Mouse (Mus musculus) thymus, adult 2 months (tissue): ENCODE results near the gene Myh15. TPM values are rescaled to one million over a fixed set of nuclear protein-coding genes. Genes with fewer than 3 reads are reported as not detected.
"Not testable (repeated sequence)": the region's sequence is repeated elsewhere in the genome, so short reads cannot be mapped to it uniquely, and the experiment has no call there.

Experiments used
- DNase-seq: peaks from one replicate; pipeline ENCODE4 v3.0.0; 2021
- H3K27ac ChIP-seq: fragments of 200-500 bp; 2 replicates; pipeline ENCODE4 v1.5.1; 2012; ENCODE audit warnings: low read length, control low read depth; ENCODE audit not compliant: control insufficient read depth, insufficient read depth
- H3K27me3 ChIP-seq: fragments of 200-500 bp; 2 replicates; pipeline ENCODE4 v1.6.1; 2012; ENCODE audit warnings: mild to moderate bottlenecking, low read length, moderate library complexity, mixed read lengths; ENCODE audit not compliant: control insufficient read depth, insufficient read depth
- H3K36me3 ChIP-seq: fragments of 200-500 bp; 2 replicates; pipeline ENCODE4 v1.6.1; 2012; ENCODE audit warnings: mild to moderate bottlenecking, low read length, moderate library complexity; ENCODE audit not compliant: control insufficient read depth, insufficient read depth
- H3K4me1 ChIP-seq: fragments of 200-500 bp; replicated peaks from 2 replicates; pipeline ENCODE4 v1.6.1; 2012; ENCODE audit warnings: low read length; ENCODE audit not compliant: control insufficient read depth, insufficient read depth
- H3K4me3 ChIP-seq: fragments of 200-500 bp; 2 replicates; pipeline ENCODE4 v1.5.1; 2012; ENCODE audit warnings: mild to moderate bottlenecking, low read length, control low read depth, moderate library complexity; ENCODE audit not compliant: control insufficient read depth, insufficient read depth
- CTCF ChIP-seq: fragments of 200-500 bp; IDR thresholded peaks from 2 replicates; pipeline ENCODE4 v1.5.1; 2012; ENCODE audit warnings: mild to moderate bottlenecking, control low read depth, low read length, moderate library complexity, borderline replicate concordance; ENCODE audit not compliant: control insufficient read depth, poor library complexity, insufficient read depth; ENCODE audit errors: extremely low read depth
- POLR2A ChIP-seq: fragments of 200-500 bp; IDR thresholded peaks from 2 replicates; pipeline ENCODE4 v1.6.1; 2012; ENCODE audit warnings: mild to moderate bottlenecking, low read length, control low read depth, moderate library complexity; ENCODE audit not compliant: control insufficient read depth, poor library complexity, insufficient read depth; ENCODE audit errors: extremely low read depth
- WGBS: fragments of 180-500 bp; shearing (Covaris S2); methylation state at CpG from one replicate; pipeline ENCODE4 v1.1.7; 2018; 5-methylcytosine and 5-hydroxymethylcytosine counted together
- polyA plus RNA-seq: library from polyadenylated mRNA; depleted of rRNA; stranded (reverse); fragments of >200 nt; gene quantifications from 2 replicates; pipeline ENCODE4 v1.2.3, GENCODE M21; 2012

The Myh15 gene
- polyA plus RNA-seq, 1 experiment = 0.04 TPM

DNA sequence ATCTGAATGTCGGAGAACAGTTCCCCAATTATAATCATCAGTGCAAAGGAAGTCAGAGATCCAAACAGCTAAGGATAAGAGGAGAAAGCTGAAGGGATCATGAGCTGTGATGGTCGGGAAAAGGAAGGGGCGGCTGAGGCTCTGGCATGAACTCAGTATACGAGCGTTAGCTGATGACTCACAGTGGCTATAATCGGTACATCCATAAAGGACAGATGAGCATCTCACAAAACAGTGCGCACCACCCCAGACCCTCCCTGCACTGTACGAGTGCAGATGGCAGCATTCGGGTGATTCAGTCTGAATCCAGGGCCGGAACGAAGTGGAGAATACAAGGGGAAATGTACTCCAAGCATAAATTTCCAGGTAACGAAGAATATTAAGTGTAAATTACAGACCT, 110.0 kb downstream of the Myh15 start:
- H3K27me3 ChIP-seq = no peaks in the 10 kb centered on the region
- H3K36me3 ChIP-seq = no peaks in the 10 kb centered on the region
- no peaks in the 10 kb centered on the region for H3K4me1 ChIP-seq
- 52% methylated on average over 12 of the region's 12 CpGs for WGBS
- DNase-seq = no peak
- H3K4me3 ChIP-seq = no peak overlapping the region
- no peak overlapping the region for H3K27ac ChIP-seq
- TF ChIP-seq CTCF = no peak
- no peak for TF ChIP-seq POLR2A

- TF ChIP-seq CTCF (no peak), POLR2A (no peak)
- Histone ChIP-seq H3K4me1 (no peaks in the 10 kb centered on the region), H3K4me3 (no peak overlapping the region), H3K27me3 (no peaks in the 10 kb centered on the region), H3K36me3 (no peaks in the 10 kb centered on the region), H3K27ac (no peak overlapping the region)
- no peak for DNase-seq
- 100% methylated on average over 1 of the region's 1 CpGs for WGBS
Measured at GRCm38 (mm10) chr16:49175077-49175476, 117.8 kb downstream of the Myh15 start.

- H3K36me3 ChIP-seq = no peaks in the 10 kb centered on the region
- WGBS = 95% methylated on average over 8 of the region's 8 CpGs
- H3K4me1 ChIP-seq = no peaks in the 10 kb centered on the region
- no peak for TF ChIP-seq CTCF
- H3K4me3 ChIP-seq = no peak overlapping the region
- H3K27ac ChIP-seq = no peak overlapping the region
- DNase-seq = no peak
- no peaks in the 10 kb centered on the region for H3K27me3 ChIP-seq
Measured at GRCm38 (mm10) chr16:49175729-49176395, 118.6 kb downstream of the Myh15 start.

DNA sequence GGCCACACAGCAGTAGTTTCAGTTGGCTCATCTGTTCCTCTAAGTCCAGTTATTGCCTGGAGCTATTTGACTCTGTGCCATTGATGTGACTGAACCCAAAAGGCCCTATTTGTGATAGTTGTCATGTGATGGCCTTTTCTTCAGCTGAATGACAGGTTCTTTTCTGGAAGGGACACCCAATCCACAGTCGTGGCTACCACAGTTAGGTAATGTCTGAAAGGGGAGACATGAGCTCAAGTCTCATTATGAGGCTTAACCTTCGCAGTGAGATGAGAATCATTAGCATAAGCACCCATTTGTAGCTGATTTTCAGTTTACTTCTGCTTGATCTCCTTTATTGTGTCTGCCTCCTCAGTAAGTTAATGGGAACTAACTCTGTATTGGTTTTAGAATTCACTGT, 136.2 kb downstream of the Myh15 start:
- Histone ChIP-seq H3K36me3 (no peaks in the 10 kb centered on the region), H3K4me3 (no peak overlapping the region), H3K27ac (no peak overlapping the region), H3K4me1 (no peaks in the 10 kb centered on the region), H3K27me3 (no peaks in the 10 kb centered on the region)
- TF ChIP-seq POLR2A (no peak), CTCF (no peak)
- DNase-seq = no peak
- 83% methylated on average over 2 of the region's 2 CpGs for WGBS

DNA sequence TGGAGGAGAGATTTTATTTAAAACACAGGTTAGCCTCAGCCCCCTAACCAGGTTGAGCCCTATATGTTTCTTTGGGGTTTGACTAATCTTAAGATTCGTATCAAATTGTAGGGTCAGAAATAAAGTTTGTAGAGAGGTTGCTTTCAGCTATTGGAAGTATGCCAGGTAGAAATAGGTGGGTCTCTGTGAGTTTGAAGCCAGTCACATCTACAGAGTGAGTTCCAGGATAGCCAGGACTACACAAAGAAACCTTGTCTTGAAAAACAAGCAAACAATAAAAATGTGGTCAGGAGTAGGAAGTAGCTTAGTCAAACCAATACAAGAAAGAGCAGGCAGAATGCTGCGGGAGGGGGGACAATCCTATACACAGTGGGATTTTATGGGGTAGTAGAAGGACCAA, 136.7 kb downstream of the Myh15 start:
- DNase-seq = no peak
- no peak for TF ChIP-seq CTCF
- TF ChIP-seq POLR2A = no peak
- Histone ChIP-seq H3K27ac (no peak overlapping the region), H3K27me3 (no peaks in the 10 kb centered on the region), H3K4me1 (no peaks in the 10 kb centered on the region), H3K4me3 (no peak overlapping the region), H3K36me3 (no peaks in the 10 kb centered on the region)
- WGBS = 76% methylated on average over 2 of the region's 2 CpGs

DNA sequence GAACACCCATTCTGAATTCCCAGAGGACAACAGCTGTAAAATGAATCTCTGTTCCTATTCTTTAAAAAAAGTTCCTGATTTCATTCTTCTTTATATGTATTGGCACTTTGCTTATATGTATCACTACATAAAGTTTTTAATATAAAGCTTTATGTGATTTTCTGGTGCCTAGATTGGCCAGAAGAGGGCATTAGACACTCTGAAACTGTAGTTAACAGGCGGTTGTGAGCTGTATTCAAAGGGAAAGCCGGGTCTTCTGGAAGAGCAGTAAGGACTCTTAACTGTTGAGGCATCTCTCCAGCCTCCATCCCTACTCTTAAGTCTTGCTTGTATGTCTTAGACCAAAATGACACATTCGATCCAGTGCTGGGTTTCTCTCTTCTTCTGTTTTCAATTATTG, 139.0 kb downstream of the Myh15 start:
- H3K4me1 ChIP-seq = no peaks in the 10 kb centered on the region
- TF ChIP-seq POLR2A (no peak), CTCF (no peak)
- DNase-seq = no peak
- no peaks in the 10 kb centered on the region for H3K27me3 ChIP-seq
- H3K4me3 ChIP-seq = no peak overlapping the region
- 81% methylated on average over 3 of the region's 3 CpGs for WGBS
- H3K36me3 ChIP-seq = no peaks in the 10 kb centered on the region
- H3K27ac ChIP-seq = no peak overlapping the region

GRCm38 (mm10) chr16:49197951-49198350, 140.7 kb downstream of the Myh15 start:
- Histone ChIP-seq H3K4me1 (no peaks in the 10 kb centered on the region), H3K36me3 (no peaks in the 10 kb centered on the region), H3K27ac (no peak overlapping the region), H3K4me3 (no peak overlapping the region), H3K27me3 (no peaks in the 10 kb centered on the region)
- no peak for DNase-seq
- 25% methylated on average over 3 of the region's 3 CpGs for whole genome bisulfite sequencing
- TF ChIP-seq POLR2A (no peak), CTCF (no peak)

GRCm38 (mm10) chr16:49223733-49224132, 166.4 kb downstream of the Myh15 start:
- no peak for DNase-seq
- no peak for TF ChIP-seq POLR2A
- no peak for TF ChIP-seq CTCF
- Histone ChIP-seq H3K27me3 (no peaks in the 10 kb centered on the region), H3K36me3 (no peaks in the 10 kb centered on the region), H3K4me3 (no peak overlapping the region), H3K27ac (no peak overlapping the region), H3K4me1 (no peaks in the 10 kb centered on the region)
- WGBS = 47% methylated on average over 8 of the region's 8 CpGs

DNA sequence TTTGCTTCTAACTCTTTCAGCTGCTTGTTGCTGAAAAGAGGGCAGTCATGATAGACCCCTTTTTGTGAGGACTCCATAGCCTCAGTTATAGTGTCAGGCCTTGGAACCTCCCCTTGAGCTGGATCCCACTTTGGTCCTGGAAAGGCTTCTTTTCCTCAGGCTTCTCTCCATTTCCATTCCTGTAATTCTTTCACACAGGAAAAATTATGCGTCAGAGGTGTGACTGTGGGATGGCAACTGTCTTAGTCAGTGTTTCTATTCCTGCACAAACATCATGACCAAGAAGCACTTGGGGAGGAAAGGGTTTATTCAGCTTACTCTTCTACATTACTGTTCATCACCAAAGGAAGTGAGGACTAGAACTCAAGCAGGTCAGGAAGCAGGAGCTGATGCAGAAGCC, 186.2 kb downstream of the Myh15 start:
- H3K4me3 ChIP-seq, DNase-seq, H3K36me3 ChIP-seq, H3K27ac ChIP-seq, H3K4me1 ChIP-seq, H3K27me3 ChIP-seq: not testable (repeated sequence)
- WGBS = 94% methylated on average over 1 of the region's 1 CpGs
